Mouse (Mus musculus) effector memory CD4-positive, alpha-beta T cell, adult 5 months (primary cell): ENCODE measurements around the gene Olfr332. TPM values are rescaled to one million over a fixed set of nuclear protein-coding genes. Genes with fewer than 3 reads are reported as not detected.

Experiments
- polyA plus RNA-seq: library from polyadenylated mRNA; unstranded; fragments of 100-300 nt; shearing (Covaris generic); gene quantifications from one replicate; pipeline ENCODE4 v1.2.1, GENCODE M21; 2017

Olfr332 gene
- polyA plus RNA-seq = not detected

DNA sequence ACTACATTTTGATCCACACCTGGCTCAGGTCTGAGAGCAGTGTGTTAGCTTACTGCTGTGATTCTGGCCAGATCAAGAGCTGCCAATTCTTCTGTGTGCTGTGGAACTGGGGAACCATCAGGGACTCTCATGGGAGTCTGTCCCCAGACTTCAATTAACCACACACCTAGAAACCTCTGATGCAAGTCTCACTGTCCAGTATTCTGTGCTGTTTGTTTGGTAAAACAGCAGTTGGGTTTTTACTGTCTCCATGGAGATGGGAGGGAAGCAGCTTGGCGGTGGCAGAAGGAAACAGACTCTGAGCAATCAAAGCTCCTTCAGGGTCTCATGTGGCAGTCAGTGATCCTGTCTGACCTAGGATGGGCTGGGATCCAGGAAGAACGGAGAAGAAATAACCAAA lies at the start of gene Olfr332:
Gene Olfr332, minus strand, starts transcription at position 101 of the 400 bp plus-strand sequence.

DNA sequence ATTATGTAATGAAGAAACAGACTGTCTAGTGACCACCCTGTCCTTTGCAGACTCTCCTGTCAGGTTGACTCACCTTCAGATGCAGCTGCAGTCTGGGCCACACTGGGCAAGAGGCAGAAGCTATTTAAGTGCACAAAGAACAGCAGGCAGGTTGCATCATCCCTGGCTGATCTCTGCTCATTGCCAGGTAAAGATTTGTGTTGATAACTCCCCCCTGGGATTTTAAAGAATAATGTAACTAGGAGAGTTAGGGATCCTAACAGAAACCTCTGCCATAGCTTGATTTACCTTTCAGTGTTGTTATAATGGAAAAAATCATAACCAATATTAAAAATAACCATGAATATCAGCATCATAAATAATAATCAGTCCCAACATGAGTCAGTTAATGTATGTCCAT lies 42.4 kb upstream of the Olfr332 start, which contains the start of gene Olfr330:
Gene Olfr330, minus strand, starts transcription at position 101 of the 400 bp plus-strand sequence.

DNA sequence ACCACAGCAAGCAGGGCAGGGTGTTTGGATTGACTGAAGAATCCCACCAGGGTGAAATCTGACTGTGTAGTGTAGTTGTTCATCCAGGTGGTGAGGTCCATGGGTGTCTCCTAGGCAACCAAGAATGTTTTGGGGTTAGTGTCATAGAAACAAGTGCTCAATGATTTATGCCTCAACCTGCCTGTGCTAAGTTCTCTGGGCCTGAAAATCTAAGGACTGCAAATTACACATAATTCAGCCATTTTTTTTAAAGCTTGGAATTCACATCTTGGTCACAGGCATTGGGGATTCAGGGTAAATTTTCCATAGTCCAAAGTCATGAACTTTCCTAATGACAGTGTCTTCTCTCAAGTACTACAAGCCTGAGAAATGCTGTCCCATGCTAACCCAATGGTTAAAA lies 10.1 kb upstream of the Olfr332 start, which contains the start of gene Olfr331:
Gene Olfr331, minus strand, starts transcription at position 101 of the 400 bp plus-strand sequence.

DNA sequence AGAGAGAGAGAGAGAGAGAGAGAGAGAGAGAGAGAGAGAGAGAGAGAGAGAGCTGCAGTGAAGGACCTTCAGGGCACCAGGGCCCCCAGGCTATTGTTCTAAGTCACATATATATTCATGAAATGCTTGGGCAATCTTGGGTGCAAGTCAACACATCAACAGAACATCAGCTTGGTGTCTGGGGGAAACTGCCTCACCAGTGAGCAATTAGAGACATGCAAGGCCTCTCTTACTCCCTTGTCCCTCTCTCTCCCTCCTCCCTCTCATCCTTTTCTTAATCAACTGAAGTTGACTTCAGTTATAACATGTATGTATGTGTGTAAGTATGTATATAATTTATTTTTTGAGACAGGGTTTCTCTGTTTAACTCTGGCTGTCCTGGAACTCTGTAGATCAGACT lies 30.2 kb downstream of the Olfr332 start, which contains the start of gene Olfr30:
Gene Olfr30, minus strand, starts transcription at position 101 of the 400 bp plus-strand sequence.

DNA sequence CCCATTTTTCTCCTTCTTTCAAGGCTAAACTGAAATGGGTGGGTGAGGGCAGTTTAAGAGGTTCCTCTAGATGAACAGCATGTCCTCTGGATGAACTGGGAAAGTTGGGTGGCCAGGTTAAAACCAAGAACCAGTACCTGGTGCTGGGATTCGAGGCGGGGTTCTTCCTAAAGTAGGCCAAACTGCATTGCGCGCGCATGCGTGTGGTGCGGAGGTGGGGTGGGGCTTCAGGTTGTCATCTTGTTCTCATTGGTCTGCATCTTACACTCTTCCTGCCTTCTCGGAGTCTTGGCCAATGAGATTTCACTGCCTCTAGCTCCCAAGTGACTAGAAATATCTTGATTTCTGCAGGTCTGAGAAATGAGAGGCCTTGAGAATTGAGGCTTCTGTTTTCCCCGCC lies 39.6 kb downstream of the Olfr332 start, which contains the start of gene Lypd9:
Gene Lypd9, minus strand, starts transcription at position 165 of the 400 bp plus-strand sequence.

Other genes starting within 250 kb of the Olfr332 start
- not detected for gene 4930438A08Rik, start 217.8 kb downstream of the Olfr332 start, polyA plus RNA-seq
- gene Zfp692, start 185.5 kb downstream of the Olfr332 start, polyA plus RNA-seq = 42.3 TPM
- 44.2 TPM for gene Zfp672, start 162.2 kb downstream of the Olfr332 start, polyA plus RNA-seq
- gene Sh3bp5l, start 161.8 kb downstream of the Olfr332 start, polyA plus RNA-seq = 18.9 TPM
- not detected for gene Lypd8, start 113.5 kb downstream of the Olfr332 start, polyA plus RNA-seq
- gene 1810065E05Rik, start 71.4 kb downstream of the Olfr332 start, polyA plus RNA-seq = not detected
- gene Gm12253, start 60.0 kb downstream of the Olfr332 start, polyA plus RNA-seq = not detected
- gene Lypd9, start 39.6 kb downstream of the Olfr332 start, polyA plus RNA-seq = not detected
- gene Olfr30, start 30.3 kb downstream of the Olfr332 start, polyA plus RNA-seq = not detected
- not detected for gene Olfr331, start 10.0 kb upstream of the Olfr332 start, polyA plus RNA-seq
- gene Olfr330, start 42.3 kb upstream of the Olfr332 start, polyA plus RNA-seq = 0.41 TPM
- not detected for gene Olfr329-ps, start 53.9 kb upstream of the Olfr332 start, polyA plus RNA-seq
- 0.19 TPM for gene Olfr328, start 63.1 kb upstream of the Olfr332 start, polyA plus RNA-seq
- not detected for gene Olfr224, start 78.0 kb upstream of the Olfr332 start, polyA plus RNA-seq
- gene Olfr325, start 85.2 kb upstream of the Olfr332 start, polyA plus RNA-seq = not detected
- not detected for gene Olfr324, start 102.6 kb upstream of the Olfr332 start, polyA plus RNA-seq
- gene 2210407C18Rik, start 123.5 kb upstream of the Olfr332 start, polyA plus RNA-seq = not detected
- gene Olfr323, start 137.9 kb upstream of the Olfr332 start, polyA plus RNA-seq = not detected
- not detected for gene Trim58, start 147.9 kb upstream of the Olfr332 start, polyA plus RNA-seq
- gene Olfr322, start 166.2 kb upstream of the Olfr332 start, polyA plus RNA-seq = not detected
- not detected for gene Olfr320, start 188.5 kb upstream of the Olfr332 start, polyA plus RNA-seq
- gene Olfr319, start 206.6 kb upstream of the Olfr332 start, polyA plus RNA-seq = not detected
- not detected for gene Olfr318, start 231.5 kb upstream of the Olfr332 start, polyA plus RNA-seq
- not detected for gene Olfr317, start 246.7 kb upstream of the Olfr332 start, polyA plus RNA-seq